Mouse (Mus musculus) erythroblast, embryonic 14.5 days (primary cell): ENCODE data around the gene Flot1. TPM values are rescaled to one million over a fixed set of nuclear protein-coding genes. Genes with fewer than 3 reads are reported as not detected.
A peak's percentile ranks its signal among the peaks of the same experiment; 100 is the strongest.

Source experiments
- H3K27me3 ChIP-seq: 2 replicates; pipeline ENCODE4 v1.6.1; 2012; ENCODE audit warnings: inconsistent platforms; ENCODE audit not compliant: control insufficient read depth
- H3K36me3 ChIP-seq: 2 replicates; pipeline ENCODE4 v1.6.1; 2012; ENCODE audit warnings: mild to moderate bottlenecking, inconsistent platforms; ENCODE audit not compliant: control insufficient read depth
- H3K4me1 ChIP-seq: 2 replicates; pipeline ENCODE4 v1.6.1; 2012; ENCODE audit warnings: inconsistent platforms; ENCODE audit not compliant: control insufficient read depth
- H3K4me3 ChIP-seq: replicated peaks from 2 replicates; pipeline ENCODE3; 2012; ENCODE audit warnings: moderate library complexity, mild to moderate bottlenecking, inconsistent platforms
- H3K9me3 ChIP-seq: 2 replicates; pipeline ENCODE4 v1.6.1; 2012; ENCODE audit warnings: low read length, inconsistent platforms, mixed read lengths; ENCODE audit not compliant: control insufficient read depth
- GATA1 ChIP-seq: IDR thresholded peaks from 2 replicates; pipeline ENCODE4 v1.6.1; 2012; ENCODE audit warnings: low read length, inconsistent platforms, mixed read lengths
- TAL1 ChIP-seq: IDR thresholded peaks from 3 replicates; pipeline ENCODE4 v1.6.1; 2012; ENCODE audit warnings: low read length, inconsistent platforms, mixed read lengths
- polyA plus RNA-seq: library from polyadenylated mRNA; stranded (reverse); fragments of >175 nt; gene quantifications from 2 replicates; pipeline ENCODE4 v1.2.3, GENCODE M21; 2012

Flot1 gene
- polyA plus RNA-seq, 1 experiment, result 8.2 TPM

- Histone ChIP-seq H3K36me3 (no peaks in the 10 kb centered on the region), H3K27me3 (peaks cover 8% of the 10 kb centered on the region), H3K9me3 (no peaks in the 10 kb centered on the region), H3K4me3 (no peak overlapping the region), H3K4me1 (peaks cover 32% of the 10 kb centered on the region)
- TF ChIP-seq TAL1 (no peak), GATA1 (no peak)
These were observed 6.3 kb upstream of the Flot1 start for GRCm38 (mm10) chr17:35816686-35817085.

- peaks cover 13% of the 10 kb centered on the region for H3K27me3 ChIP-seq
- no peak overlapping the region for H3K4me3 ChIP-seq
- peaks cover 37% of the 10 kb centered on the region for H3K4me1 ChIP-seq
- no peak for TF ChIP-seq GATA1
- TF ChIP-seq TAL1, result no peak
- no peaks in the 10 kb centered on the region for H3K36me3 ChIP-seq
- no peaks in the 10 kb centered on the region for H3K9me3 ChIP-seq
These were observed 5.8 kb upstream of the Flot1 start for GRCm38 (mm10) chr17:35817226-35817625.

- peaks cover 59% of the 10 kb centered on the region for H3K4me1 ChIP-seq
- H3K4me3 ChIP-seq, result no peak overlapping the region
- H3K36me3 ChIP-seq, result peaks cover 10% of the 10 kb centered on the region
- H3K27me3 ChIP-seq, result peaks cover 13% of the 10 kb centered on the region
- TF ChIP-seq GATA1 (no peak), TAL1 (no peak)
- H3K9me3 ChIP-seq, result no peaks in the 10 kb centered on the region
These were observed 2.9 kb upstream of the Flot1 start for GRCm38 (mm10) chr17:35820111-35820510.

- Histone ChIP-seq H3K4me3 (peak within 1 kb of the TSS; percentile 86), H3K9me3 (no peaks in the 10 kb centered on the region), H3K36me3 (peaks cover 26% of the 10 kb centered on the region), H3K27me3 (peaks cover 13% of the 10 kb centered on the region), H3K4me1 (peaks cover 74% of the 10 kb centered on the region)
- no peak for TF ChIP-seq TAL1
- no peak for TF ChIP-seq GATA1
These were observed 1.3 kb upstream of the Flot1 start, which contains the start of gene Ier3 for GRCm38 (mm10) chr17:35821439-35822430. Gene Ier3, plus strand, starts transcription at chr17:35821684.

GRCm38 (mm10) chr17:35822564-35822963, 466 bp upstream of the Flot1 start:
- Histone ChIP-seq H3K27me3 (peaks cover 13% of the 10 kb centered on the region), H3K4me1 (peaks cover 78% of the 10 kb centered on the region), H3K36me3 (peaks cover 34% of the 10 kb centered on the region), H3K4me3 (peak overlapping the region; percentile 86), H3K9me3 (no peaks in the 10 kb centered on the region)
- no peak for TF ChIP-seq TAL1
- TF ChIP-seq GATA1, result no peak

GRCm38 (mm10) chr17:35824402-35824801, 1.4 kb downstream of the Flot1 start:
- no peak for TF ChIP-seq GATA1
- TF ChIP-seq TAL1, result no peak
- peaks cover 13% of the 10 kb centered on the region for H3K27me3 ChIP-seq
- H3K4me1 ChIP-seq, result peaks cover 75% of the 10 kb centered on the region
- no peaks in the 10 kb centered on the region for H3K9me3 ChIP-seq
- peak overlapping the region; percentile 86 for H3K4me3 ChIP-seq
- peaks cover 49% of the 10 kb centered on the region for H3K36me3 ChIP-seq

- H3K4me3 ChIP-seq, result peak overlapping the region; percentile 86
- peaks cover 75% of the 10 kb centered on the region for H3K4me1 ChIP-seq
- H3K36me3 ChIP-seq, result peaks cover 58% of the 10 kb centered on the region
- peaks cover 13% of the 10 kb centered on the region for H3K27me3 ChIP-seq
- H3K9me3 ChIP-seq, result no peaks in the 10 kb centered on the region
- no peak for TF ChIP-seq TAL1
- TF ChIP-seq GATA1, result no peak
These were observed 2.2 kb downstream of the Flot1 start for GRCm38 (mm10) chr17:35825109-35825850.

- no peaks in the 10 kb centered on the region for H3K9me3 ChIP-seq
- H3K27me3 ChIP-seq, result no peaks in the 10 kb centered on the region
- peaks cover 63% of the 10 kb centered on the region for H3K4me1 ChIP-seq
- no peak overlapping the region for H3K4me3 ChIP-seq
- TF ChIP-seq GATA1 (no peak), TAL1 (no peak)
- H3K36me3 ChIP-seq, result peaks cover 96% of the 10 kb centered on the region
These were observed 6.7 kb downstream of the Flot1 start for GRCm38 (mm10) chr17:35829737-35830136.

- Histone ChIP-seq H3K4me3 (no peak overlapping the region), H3K36me3 (peaks cover 95% of the 10 kb centered on the region), H3K9me3 (no peaks in the 10 kb centered on the region; the same call in 1 of the 2 replicates), H3K27me3 (no peaks in the 10 kb centered on the region; the same call in 1 of the 2 replicates), H3K4me1 (peaks cover 63% of the 10 kb centered on the region)
- TF ChIP-seq GATA1 (no peak), TAL1 (no peak)
These were observed 9.6 kb downstream of the Flot1 start for GRCm38 (mm10) chr17:35832400-35833238.
